Mouse (Mus musculus) ZHBTc4 (cell line): ENCODE data around the gene Wdr3.

ENCODE experiments used
- DNase-seq: peaks from one replicate; pipeline ENCODE4 v3.0.0-alpha.2; 2011; ENCODE audit warnings: low read depth, low spot score

Wdr3 gene

DNA sequence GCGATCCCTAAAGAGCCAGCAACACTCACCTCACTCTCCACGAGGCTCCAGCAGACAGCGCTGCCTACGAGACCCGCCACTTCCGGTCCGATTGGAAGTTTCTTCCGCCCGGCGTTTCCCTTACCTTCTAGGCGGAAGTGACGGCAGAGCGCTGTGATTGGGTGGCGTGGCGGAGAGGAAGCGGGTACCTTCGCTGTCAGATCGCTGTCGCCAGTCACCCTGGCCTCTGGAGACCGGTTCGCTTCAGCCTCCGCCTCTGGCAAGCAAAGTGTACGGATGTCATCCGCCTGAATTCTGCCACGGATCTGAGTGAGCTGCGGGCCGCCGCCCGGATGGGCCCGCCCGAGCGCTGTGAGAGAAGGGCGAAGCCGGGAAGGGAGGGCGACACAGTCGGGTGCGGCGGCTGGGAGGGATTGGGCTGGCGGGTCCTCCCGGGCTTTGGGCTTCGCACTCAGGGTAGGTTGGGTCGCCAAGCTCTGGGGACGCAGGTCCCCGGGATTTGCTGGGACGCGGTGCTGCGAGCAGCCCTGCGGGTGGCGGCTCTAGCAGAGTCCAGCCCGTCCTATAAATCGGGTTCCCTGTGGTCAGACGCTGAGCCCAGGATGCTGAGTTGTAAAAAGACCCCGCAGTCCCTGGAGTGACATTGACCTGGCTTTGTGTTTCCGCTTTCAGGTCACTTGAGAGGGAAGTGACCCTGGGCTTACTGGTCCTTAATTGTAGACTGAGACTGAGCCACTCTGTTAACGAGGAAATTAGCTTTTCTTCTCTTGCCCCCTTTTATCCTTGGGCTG lies at the start of gene Wdr3, which contains the start of gene Gdap2:
Gene Wdr3 (minus strand): TSS at position 93 of the 791 bp plus-strand sequence.
Gene Gdap2 (plus strand): TSS at position 67 of the 791 bp plus-strand sequence.
- peak; percentile 95 for DNase-seq

DNA sequence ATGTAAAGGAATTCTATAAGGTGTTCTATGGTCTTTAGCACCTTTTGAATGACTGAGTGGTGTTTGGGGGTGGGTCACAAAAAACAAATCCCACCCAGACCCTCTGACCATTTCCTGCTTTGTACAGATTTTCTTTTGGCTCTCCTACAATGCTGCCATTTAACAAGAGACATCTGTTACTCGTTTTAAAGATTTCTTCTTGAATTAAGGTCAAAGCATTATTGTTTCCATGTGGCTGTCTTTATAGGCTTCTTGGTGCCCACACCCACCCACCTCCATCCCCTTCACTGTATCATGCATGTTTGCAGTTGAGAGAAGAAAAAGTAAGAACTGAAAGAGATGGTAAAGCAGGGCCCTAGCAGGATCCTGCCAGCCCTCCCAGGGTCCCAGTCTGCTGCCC lies 44.8 kb upstream of the Wdr3 start:
- no peak for DNase-seq

DNA sequence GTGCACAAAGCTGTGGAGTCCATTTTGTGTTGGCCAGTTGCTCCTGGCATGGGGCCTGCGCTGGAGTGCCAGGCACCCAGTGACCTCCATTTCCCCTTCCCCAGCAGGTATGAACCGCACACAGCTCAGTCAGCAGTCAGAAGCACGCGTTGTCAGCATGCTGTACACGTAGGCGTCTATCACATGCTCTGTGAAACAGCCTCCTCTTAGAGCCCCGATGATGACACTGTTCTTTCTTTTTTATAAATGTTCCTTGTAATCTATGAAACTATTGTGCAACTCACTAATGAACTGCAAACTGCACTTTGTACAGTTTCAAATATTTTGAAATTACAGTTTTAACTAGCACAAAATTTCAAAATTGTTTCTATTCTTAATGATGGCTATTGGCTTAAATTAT lies 39.3 kb upstream of the Wdr3 start:
- no peak for DNase-seq

DNA sequence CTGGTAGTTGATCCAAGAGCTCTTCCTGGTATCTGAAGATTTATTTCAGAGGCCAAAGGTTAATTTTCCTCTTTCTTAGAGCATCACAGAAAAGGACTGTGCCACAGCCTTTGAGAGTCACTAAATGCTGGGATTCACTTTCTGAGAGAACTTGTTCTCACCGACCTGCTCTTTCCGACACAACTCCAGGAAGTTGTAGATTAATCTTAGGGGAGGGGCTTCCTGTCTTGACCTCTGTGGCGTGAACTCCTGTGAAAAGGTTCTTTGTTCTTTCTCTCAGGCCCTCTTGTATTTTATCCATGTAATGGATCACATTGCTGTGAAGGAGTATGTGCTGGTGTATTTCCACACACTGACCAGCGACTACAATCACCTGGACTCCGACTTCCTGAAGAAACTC lies 32.0 kb upstream of the Wdr3 start:
- peak; percentile 30 for DNase-seq

DNA sequence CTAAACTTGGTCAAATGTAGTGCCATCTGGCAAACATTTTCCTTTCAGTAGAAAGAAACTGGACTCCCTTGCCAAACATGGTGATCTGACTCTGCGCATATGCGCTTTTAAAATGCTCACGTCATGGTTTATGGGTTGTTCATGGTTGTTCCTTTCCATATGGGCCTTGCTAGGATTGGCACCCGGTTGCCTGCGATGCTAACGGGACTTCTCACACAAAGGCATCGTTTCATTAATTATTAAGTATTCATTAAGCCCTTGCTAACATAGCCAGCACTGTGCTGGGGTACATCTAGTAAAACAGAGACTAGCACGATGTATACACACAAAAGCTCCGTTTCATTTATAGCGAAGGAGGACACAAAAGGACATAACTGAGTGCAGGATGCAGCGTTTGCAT lies 27.7 kb upstream of the Wdr3 start:
- no peak for DNase-seq

- peak; percentile 76 for DNase-seq
Measured at GRCm38 (mm10) chr3:100189444-100189843, 27.2 kb upstream of the Wdr3 start.

- DNase-seq: no peak
Measured at GRCm38 (mm10) chr3:100180471-100180870, 18.3 kb upstream of the Wdr3 start.

DNA sequence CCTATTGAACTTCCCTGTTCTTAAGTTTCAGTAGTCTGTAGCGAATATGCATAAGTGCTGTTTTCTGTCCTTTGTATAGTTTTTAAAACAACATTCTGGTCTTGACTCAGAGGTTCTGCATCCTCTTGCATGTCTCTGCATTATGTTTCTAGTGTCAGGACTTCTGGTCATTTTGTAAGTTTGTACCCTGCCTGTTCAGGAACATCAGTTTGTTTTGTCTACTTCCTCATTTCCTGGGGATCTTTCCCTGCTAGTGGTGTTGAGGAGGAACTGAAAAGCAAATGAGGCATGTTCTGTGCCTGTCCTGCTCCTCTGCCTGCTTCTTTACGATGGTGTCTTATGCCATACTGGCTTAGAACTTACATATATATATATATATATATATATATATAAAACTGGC lies 13.8 kb upstream of the Wdr3 start:
- no peak for DNase-seq

DNA sequence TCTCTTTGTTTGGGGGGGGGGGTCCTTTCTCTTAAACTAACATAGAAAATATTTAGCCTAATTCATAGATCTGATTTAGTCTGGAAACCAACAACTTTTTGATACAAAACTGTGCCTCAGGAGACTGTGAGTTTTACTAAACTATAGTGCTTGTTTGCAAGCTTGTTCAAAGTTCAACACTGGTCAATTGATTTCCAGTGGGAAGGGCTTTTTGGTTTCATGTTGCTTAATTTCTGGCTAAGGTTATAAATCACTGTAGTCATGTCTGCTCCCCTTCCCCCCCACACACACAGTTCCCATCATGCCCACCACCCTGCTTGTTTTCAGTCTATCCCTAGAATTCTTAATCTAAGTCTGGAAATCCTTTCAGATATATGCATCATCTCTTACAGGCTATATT lies 2.8 kb upstream of the Wdr3 start:
- no peak for DNase-seq

DNA sequence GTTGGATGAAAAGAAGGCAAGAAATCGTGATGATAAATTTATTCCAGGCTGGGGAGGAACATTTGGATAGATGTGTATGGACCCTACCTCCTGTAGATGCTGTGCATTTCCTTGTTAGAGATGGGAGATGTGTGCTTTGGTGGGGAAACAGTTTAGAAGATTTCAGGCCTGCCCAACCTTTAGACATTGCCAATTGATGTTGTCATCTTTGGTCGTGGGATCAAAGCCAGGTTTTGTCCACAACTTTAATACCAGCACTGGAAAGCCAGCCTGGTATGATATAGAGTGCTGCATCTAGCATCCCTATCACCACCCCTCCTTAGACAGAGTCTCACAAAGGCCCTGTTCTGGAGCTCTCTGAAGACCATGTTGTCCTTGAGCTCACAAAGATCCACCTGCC lies 1.3 kb upstream of the Wdr3 start:
- DNase-seq: no peak

- DNase-seq: peak; percentile 4
Measured at GRCm38 (mm10) chr3:100161665-100162314, 417 bp downstream of the Wdr3 start.

DNA sequence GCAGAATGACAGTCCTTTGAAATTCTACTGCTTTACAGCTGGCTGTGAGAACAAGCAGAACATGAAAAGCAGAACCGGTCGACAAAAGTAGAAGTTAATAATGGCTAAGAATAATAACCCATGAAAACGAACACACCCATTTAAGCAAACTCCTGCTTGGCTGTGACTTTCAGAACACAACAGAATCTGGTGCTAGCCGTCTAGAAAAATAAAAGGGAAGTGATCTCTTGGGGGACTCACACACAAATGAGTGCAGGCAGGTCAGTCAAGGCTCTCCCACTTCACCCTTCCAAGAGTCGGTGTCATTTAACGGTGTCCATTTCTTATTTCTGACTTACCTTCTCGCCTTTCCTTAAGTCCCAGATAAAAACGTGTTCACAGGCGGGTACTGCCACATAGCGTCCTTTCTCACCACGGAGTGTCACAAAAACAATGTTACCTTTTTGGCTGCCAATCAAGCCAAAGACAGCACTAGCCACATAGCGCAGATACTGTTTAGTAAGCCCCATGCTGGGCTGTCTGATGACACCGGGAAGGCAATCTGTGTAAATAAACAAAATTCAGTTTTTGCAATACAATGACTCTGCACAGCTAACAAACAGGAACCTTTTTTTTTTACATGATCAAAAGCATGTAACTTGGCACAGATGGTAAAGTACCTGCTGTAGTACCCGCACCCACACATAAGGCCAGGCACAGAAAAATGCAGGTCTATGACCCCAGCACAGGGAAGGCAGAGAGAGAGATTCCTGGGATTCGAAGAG lies 1.3 kb downstream of the Wdr3 start:
- no peak for DNase-seq

- DNase-seq: no peak
Measured at GRCm38 (mm10) chr3:100122445-100122844, 39.8 kb downstream of the Wdr3 start.

DNA sequence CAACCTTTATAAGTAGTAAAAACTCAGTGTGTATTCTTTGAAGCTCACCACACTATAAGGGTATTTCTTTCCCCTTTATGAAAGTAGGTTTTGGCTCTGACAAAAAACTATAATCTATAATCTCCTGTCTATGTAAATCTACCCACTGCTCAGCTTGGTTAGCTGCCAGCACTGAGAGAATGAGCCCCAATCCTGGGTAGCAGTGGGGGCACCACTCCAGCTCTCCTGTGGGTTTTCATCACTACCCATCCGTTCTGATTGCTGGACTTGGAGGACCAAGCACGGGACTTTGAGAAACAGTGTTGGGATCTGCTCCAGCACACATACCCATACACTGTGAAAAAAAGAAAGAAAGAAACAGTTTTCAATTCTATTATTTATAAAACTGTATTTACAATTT lies 40.2 kb downstream of the Wdr3 start:
- no peak for DNase-seq

- no peak for DNase-seq
Measured at GRCm38 (mm10) chr3:100118681-100119080, 43.5 kb downstream of the Wdr3 start.

DNA sequence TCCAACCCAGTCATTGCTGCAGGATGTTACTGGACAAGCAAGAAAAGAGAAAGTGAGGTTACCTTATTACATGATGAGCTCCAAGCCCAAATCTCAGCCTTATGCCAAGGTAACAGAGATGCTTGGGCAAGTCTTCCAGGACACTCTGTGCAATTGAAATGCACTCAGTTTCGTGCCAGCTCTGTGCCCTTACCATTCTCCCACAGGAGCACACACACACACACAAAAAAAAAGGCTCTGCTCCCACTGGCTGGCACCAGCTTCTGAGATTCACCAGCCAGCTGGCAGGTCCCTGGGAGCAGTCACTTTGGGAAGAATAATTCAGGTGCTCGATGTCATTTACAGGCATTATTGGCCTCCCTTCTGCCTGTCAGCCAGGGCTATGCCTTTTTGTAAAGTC lies 55.5 kb downstream of the Wdr3 start:
- DNase-seq: no peak

DNA sequence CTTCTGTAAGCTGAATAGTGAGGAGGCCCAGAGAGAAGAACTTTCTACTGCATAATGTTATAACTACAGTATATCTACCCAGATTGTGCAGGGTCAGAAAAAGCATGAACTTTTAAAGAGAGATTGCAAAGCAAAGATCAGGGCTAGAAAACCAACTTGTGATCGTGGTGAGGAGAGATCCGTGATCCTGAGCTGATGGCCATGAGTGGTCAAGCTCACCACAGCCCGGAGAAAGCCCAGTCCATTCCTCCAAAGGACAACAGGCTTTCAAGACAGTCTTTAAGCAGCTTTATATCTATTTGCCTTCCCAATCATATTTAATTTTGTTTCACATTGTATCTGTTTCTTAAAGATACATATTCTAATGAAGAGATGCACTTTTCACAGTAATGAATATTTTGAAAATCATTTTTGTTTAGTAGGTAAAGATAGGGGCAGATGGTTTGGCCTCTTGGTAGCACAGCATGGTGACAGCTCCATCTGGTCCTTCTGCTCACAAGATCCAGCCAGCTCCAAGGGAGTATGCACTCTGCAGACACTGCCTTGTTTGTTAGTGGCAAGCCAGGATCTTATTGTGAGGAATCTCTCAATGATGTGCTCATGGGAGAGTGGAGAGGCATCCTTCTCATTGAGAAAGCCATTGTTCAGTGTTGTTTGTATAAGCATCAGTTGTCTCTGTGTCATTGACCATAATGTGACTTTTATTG lies 59.7 kb downstream of the Wdr3 start:
- DNase-seq: no peak
